Mouse (Mus musculus) retina, postnatal 7 days (tissue): ENCODE results near the gene Rgcc.

ENCODE experiments used
- DNase-seq: peaks from one replicate; pipeline ENCODE4 v3.0.0-alpha.2; 2012; ENCODE audit warnings: low read depth, low spot score

Gene Rgcc

DNA sequence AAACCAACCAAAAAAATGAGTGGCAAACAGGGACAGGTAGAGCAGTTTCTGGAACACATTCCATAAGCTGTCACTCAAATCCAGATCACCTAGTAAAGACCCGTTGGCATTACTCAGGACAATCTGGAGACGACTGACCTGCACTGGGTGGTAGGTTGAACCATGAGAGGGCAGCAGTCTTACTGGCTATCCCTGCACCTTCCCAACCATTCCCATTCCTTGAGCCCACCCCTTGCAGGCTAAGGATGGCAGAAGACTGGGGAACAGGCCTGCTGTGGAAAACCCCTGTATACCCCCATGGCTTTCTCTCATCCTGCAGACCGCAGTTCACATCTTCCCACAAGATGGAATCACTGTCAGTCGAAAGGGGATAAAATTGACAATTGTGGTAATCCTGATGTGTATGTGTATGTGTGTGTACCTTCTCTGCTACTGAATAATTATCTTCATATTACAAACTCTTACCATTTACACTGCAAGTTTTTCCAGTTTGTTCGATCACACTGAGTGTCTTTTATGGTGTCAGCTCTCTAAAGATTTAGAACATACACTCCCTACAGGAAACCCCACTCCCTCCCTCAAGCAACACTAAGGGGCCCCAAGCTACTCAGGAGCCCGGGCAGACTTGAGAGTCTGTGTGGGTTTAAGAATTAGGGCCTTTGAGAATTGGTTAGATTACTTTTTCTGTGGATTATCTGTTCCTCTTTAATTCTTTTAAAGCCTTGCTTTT, 59.6 kb downstream of the Rgcc start:
- DNase-seq: no peak

DNA sequence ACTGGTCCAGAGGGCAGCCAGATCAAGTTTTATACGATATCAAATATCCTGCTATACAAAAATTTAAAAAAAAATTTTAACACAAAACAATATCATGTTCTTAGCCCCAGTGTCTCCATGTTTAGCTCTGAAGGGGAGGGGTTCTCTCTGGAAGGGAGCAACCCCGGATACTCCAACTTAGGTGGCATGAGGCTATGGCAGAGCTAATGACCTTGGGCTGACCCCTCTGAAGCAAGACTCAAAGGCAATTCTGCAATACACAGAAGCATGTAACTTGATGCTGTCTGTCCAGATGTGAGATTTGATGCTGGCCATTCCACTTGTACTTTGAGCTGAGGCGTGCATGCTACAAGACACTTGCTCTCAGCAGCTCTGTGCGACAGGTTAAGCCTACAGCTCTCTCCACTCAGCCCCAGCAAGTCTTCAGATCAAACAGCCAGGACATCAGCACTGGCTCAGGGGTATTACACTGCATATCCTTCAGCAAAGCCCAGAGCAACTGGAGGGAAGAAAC, 60.3 kb downstream of the Rgcc start:
- DNase-seq: no peak

GRCm38 (mm10) chr14:79239402-79239801, 62.0 kb downstream of the Rgcc start:
- no peak for DNase-seq
